Mouse (Mus musculus) heart, adult 2 months (tissue): ENCODE measurements at regions not wholly inside any gene's neighbourhood (a gene's known extent, or its start where the extent isn't known, plus 50 kb on each side); places are given as distances from the start of the nearest gene placed in this dataset.

ENCODE experiments used
- CTCF ChIP-seq: fragments of 200-600 bp; IDR thresholded peaks from 2 replicates; pipeline ENCODE4 v1.8.1; 2022; ENCODE audit warnings: antibody characterized with exemption, mild to moderate bottlenecking, moderate library complexity
- EP300 ChIP-seq: fragments of 200-500 bp; IDR thresholded peaks from 2 replicates; pipeline ENCODE4 v1.6.1; 2011; ENCODE audit warnings: low read depth, low read length, control low read depth; ENCODE audit not compliant: insufficient read depth
- POLR2A ChIP-seq: fragments of 200-500 bp; IDR thresholded peaks from 2 replicates; pipeline ENCODE4 v1.6.1; 2011; ENCODE audit warnings: mild to moderate bottlenecking, low read depth, low read length, control low read depth; ENCODE audit not compliant: insufficient read depth

GRCm38 (mm10) chr6:31333228-31333922 is 65.2 kb upstream of the Mkln1 start:
- no peak for TF ChIP-seq CTCF
- no peak for TF ChIP-seq POLR2A
- no peak for TF ChIP-seq EP300
